Mouse (Mus musculus): ENCODE data around the gene Sowaha. TPM values are rescaled to one million over a fixed set of nuclear protein-coding genes. Genes with fewer than 3 reads are reported as not detected.

The Sowaha gene
- polyA plus RNA-seq, 1 experiment from 2014 or later = 0.08 TPM

- Histone ChIP-seq H3K4me1 (ENCODE audit: control insufficient read depth, insufficient read depth, low read length) (peaks cover 6% of the 10 kb centered on the region; the same call in 1 of the 2 replicates), H3K9ac (ENCODE audit: low read length) (no peak within 1 kb of the TSS; the same call in 1 of the 2 replicates), H3K27ac (replicated peaks; ENCODE audit: low read depth, low read length) (peak within 1 kb of the TSS; percentile 59; the same call in 1 of the 2 replicates), H3K9me3 (ENCODE audit: control insufficient read depth, low read length) (no peaks in the 10 kb centered on the region), H3K27me3 (ENCODE audit: control insufficient read depth, insufficient read depth, low read length) (peaks cover 22% of the 10 kb centered on the region), H3K4me3 (ENCODE audit: low read depth, low read length) (0 out of 2 replicates have a peak within 1 kb of the TSS, but pooled peaks have one; percentile 9), H3K4me2 (ENCODE audit: low read depth, severe bottlenecking) (peak within 1 kb of the TSS; percentile 42), H3K36me3 (ENCODE audit: control insufficient read depth, insufficient read depth, low read length) (no peaks in the 10 kb centered on the region)
- WGBS = 3% methylated on average over 29 of the region's 29 CpGs
- ATAC-seq (ENCODE audit: insufficient number of reproducible peaks, low FRiP score, low TSS enrichment, low read depth) (peak; percentile 71), DNase-seq (ENCODE audit: low spot score) (peak; percentile 96)
Measured at GRCm38 (mm10) chr11:53469968-53470695, 9.9 kb downstream of the Sowaha start, which contains the start of gene Gm9837. Gene Gm9837, minus strand, starts transcription at chr11:53470479.

GRCm38 (mm10) chr11:53469294-53469967 lies 10.6 kb downstream of the Sowaha start:
- Histone ChIP-seq H3K27ac (replicated peaks; ENCODE audit: low read depth, low read length) (peak overlapping the region; percentile 61; the same call in 1 of the 2 replicates), H3K4me2 (ENCODE audit: low read depth, severe bottlenecking) (peak overlapping the region; percentile 42; the same call in 1 of the 2 replicates), H3K36me3 (ENCODE audit: control insufficient read depth, insufficient read depth, low read length) (no peaks in the 10 kb centered on the region), H3K4me1 (ENCODE audit: control insufficient read depth, insufficient read depth, low read length) (peaks cover 6% of the 10 kb centered on the region; the same call in 1 of the 2 replicates), H3K4me3 (ENCODE audit: low read depth, low read length) (no peak overlapping the region), H3K27me3 (ENCODE audit: control insufficient read depth, insufficient read depth, low read length) (peaks cover 29% of the 10 kb centered on the region), H3K9ac (ENCODE audit: low read length) (no peak overlapping the region), H3K9me3 (ENCODE audit: control insufficient read depth, low read length) (no peaks in the 10 kb centered on the region)
- ATAC-seq (ENCODE audit: insufficient number of reproducible peaks, low FRiP score, low TSS enrichment, low read depth) (peak; percentile 18; the same call in 1 of the 2 replicates), DNase-seq (ENCODE audit: low spot score) (no peak)
- WGBS = 41% methylated on average over 16 of the region's 16 CpGs

GRCm38 (mm10) chr11:53466231-53466971 lies 13.7 kb downstream of the Sowaha start:
- Histone ChIP-seq H3K9me3 (ENCODE audit: control insufficient read depth, low read length) (no peaks in the 10 kb centered on the region), H3K9ac (ENCODE audit: low read length) (peak overlapping the region; percentile 52), H3K4me1 (ENCODE audit: control insufficient read depth, insufficient read depth, low read length) (peaks cover 10% of the 10 kb centered on the region), H3K27ac (replicated peaks; ENCODE audit: low read depth, low read length) (no peak overlapping the region), H3K4me3 (ENCODE audit: low read depth, low read length) (peak overlapping the region; percentile 20; the same call in 1 of the 2 replicates), H3K4me2 (ENCODE audit: low read depth, severe bottlenecking) (peak overlapping the region; percentile 43), H3K27me3 (ENCODE audit: control insufficient read depth, insufficient read depth, low read length) (peaks cover 49% of the 10 kb centered on the region), H3K36me3 (ENCODE audit: control insufficient read depth, insufficient read depth, low read length) (no peaks in the 10 kb centered on the region)
- 5% methylated on average over 40 of the region's 40 CpGs for WGBS
- 0 out of 2 replicates have a peak, but pooled peaks have one; percentile 14 for ATAC-seq (ENCODE audit: insufficient number of reproducible peaks, low FRiP score, low TSS enrichment, low read depth)
- DNase-seq (ENCODE audit: low spot score) = peak; percentile 92

GRCm38 (mm10) chr11:53463551-53464424 lies 16.3 kb downstream of the Sowaha start:
- Histone ChIP-seq H3K9ac (ENCODE audit: low read length) (peak overlapping the region; percentile 49; the same call in 1 of the 2 replicates), H3K9me3 (ENCODE audit: control insufficient read depth, low read length) (no peaks in the 10 kb centered on the region), H3K27me3 (ENCODE audit: control insufficient read depth, insufficient read depth, low read length) (peaks cover 40% of the 10 kb centered on the region), H3K4me3 (ENCODE audit: low read depth, low read length) (peak overlapping the region; percentile 31), H3K27ac (replicated peaks; ENCODE audit: low read depth, low read length) (no peak overlapping the region), H3K4me1 (ENCODE audit: control insufficient read depth, insufficient read depth, low read length) (peaks cover 4% of the 10 kb centered on the region), H3K4me2 (ENCODE audit: low read depth, severe bottlenecking) (peak overlapping the region; percentile 66), H3K36me3 (ENCODE audit: control insufficient read depth, insufficient read depth, low read length) (no peaks in the 10 kb centered on the region)
- DNase-seq (ENCODE audit: low spot score) (peak; percentile 63), ATAC-seq (ENCODE audit: insufficient number of reproducible peaks, low FRiP score, low TSS enrichment, low read depth) (peak; percentile 37; the same call in 1 of the 2 replicates)
- WGBS = 6% methylated on average over 50 of the region's 55 CpGs

- Histone ChIP-seq H3K36me3 (ENCODE audit: control insufficient read depth, insufficient read depth, low read length) (no peaks in the 10 kb centered on the region), H3K4me3 (ENCODE audit: low read depth, low read length) (no peak overlapping the region), H3K9ac (ENCODE audit: low read length) (no peak overlapping the region), H3K4me1 (ENCODE audit: control insufficient read depth, insufficient read depth, low read length) (peaks cover 4% of the 10 kb centered on the region), H3K27me3 (ENCODE audit: control insufficient read depth, insufficient read depth, low read length) (peaks cover 42% of the 10 kb centered on the region), H3K4me2 (ENCODE audit: low read depth, severe bottlenecking) (no peak overlapping the region), H3K9me3 (ENCODE audit: control insufficient read depth, low read length) (no peaks in the 10 kb centered on the region), H3K27ac (replicated peaks; ENCODE audit: low read depth, low read length) (no peak overlapping the region)
- no peak for ATAC-seq (ENCODE audit: insufficient number of reproducible peaks, low FRiP score, low TSS enrichment, low read depth)
- DNase-seq (ENCODE audit: low spot score) = no peak
- WGBS = 30% methylated on average over 5 of the region's 5 CpGs
Measured at GRCm38 (mm10) chr11:53461727-53462126, 18.3 kb downstream of the Sowaha start.

- Histone ChIP-seq H3K27ac (replicated peaks; ENCODE audit: low read depth, low read length) (no peak overlapping the region), H3K4me2 (ENCODE audit: low read depth, severe bottlenecking) (no peak overlapping the region), H3K4me1 (ENCODE audit: control insufficient read depth, insufficient read depth, low read length) (peaks cover 4% of the 10 kb centered on the region), H3K9me3 (ENCODE audit: control insufficient read depth, low read length) (no peaks in the 10 kb centered on the region), H3K4me3 (ENCODE audit: low read depth, low read length) (no peak overlapping the region), H3K27me3 (ENCODE audit: control insufficient read depth, insufficient read depth, low read length) (peaks cover 34% of the 10 kb centered on the region), H3K36me3 (ENCODE audit: control insufficient read depth, insufficient read depth, low read length) (no peaks in the 10 kb centered on the region), H3K9ac (ENCODE audit: low read length) (no peak overlapping the region)
- WGBS = 87% methylated on average over 3 of the region's 3 CpGs
- DNase-seq (ENCODE audit: low spot score) (no peak), ATAC-seq (ENCODE audit: insufficient number of reproducible peaks, low FRiP score, low TSS enrichment, low read depth) (no peak)
Measured at GRCm38 (mm10) chr11:53460192-53460591, 19.9 kb downstream of the Sowaha start.

- no peak for ATAC-seq (ENCODE audit: insufficient number of reproducible peaks, low FRiP score, low TSS enrichment, low read depth)
- DNase-seq (ENCODE audit: low spot score) = no peak
- Histone ChIP-seq H3K4me1 (ENCODE audit: control insufficient read depth, insufficient read depth, low read length) (peaks cover 4% of the 10 kb centered on the region), H3K9me3 (ENCODE audit: control insufficient read depth, low read length) (no peaks in the 10 kb centered on the region), H3K4me3 (ENCODE audit: low read depth, low read length) (no peak overlapping the region), H3K27me3 (ENCODE audit: control insufficient read depth, insufficient read depth, low read length) (peaks cover 22% of the 10 kb centered on the region), H3K27ac (replicated peaks; ENCODE audit: low read depth, low read length) (no peak overlapping the region), H3K36me3 (ENCODE audit: control insufficient read depth, insufficient read depth, low read length) (no peaks in the 10 kb centered on the region), H3K9ac (ENCODE audit: low read length) (no peak overlapping the region), H3K4me2 (ENCODE audit: low read depth, severe bottlenecking) (no peak overlapping the region)
- 64% methylated on average over 3 of the region's 3 CpGs for WGBS
Measured at GRCm38 (mm10) chr11:53458996-53459395, 21.1 kb downstream of the Sowaha start.
